Mouse (Mus musculus) thymus, postnatal 10 days (tissue): ENCODE data around the gene Atp1a2.

Source experiments
- DNase-seq, 2 experiments: peaks; one replicate each; pipeline ENCODE4 v3.0.0; 2021; ENCODE audit warnings: low spot score in 2 of 2

Atp1a2 gene

GRCm38 (mm10) chr1:172305153-172305552, 7.3 kb upstream of the Atp1a2 start:
- DNase-seq: no peak

DNA sequence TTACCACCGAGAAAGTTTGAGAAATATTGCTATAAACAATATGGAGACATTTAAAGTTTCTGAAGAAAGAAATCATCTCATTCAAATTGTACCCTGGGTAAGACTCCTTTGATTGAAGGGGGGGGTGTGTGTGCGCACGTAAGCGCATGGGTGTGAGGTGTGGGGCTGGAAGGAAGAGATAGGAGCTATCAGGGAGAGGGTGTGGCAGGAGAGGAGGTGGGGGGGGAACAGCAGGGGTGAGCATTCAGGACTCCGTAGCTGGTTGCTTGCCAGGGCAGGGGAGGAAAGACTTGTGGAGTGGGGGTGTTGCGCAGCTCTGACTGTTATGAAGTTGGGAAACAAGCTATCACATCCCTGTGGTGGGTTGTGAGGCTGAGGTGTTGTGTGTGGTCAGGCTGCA, 6.6 kb upstream of the Atp1a2 start:
- no peak for DNase-seq

DNA sequence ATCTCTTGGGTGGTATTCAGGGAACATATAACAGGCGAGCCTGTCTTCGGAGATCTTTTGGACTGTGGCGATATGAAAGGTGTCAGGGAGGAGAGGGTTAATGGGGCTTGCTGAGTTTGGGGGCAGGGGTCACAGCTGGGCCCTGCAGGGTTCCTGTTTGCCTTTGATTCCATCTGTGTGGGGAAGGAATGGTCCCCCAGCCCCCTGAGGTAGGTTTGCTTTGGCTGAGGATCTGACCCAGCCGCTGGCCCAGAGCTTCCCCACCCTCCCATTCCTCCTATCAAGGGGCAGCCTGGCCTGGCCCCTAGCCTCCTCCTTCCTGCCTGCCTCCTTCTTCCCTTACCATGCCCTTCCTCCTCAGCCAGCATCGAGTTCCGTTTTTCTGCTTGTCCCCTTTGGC, 5.0 kb upstream of the Atp1a2 start:
- no peak for DNase-seq

DNA sequence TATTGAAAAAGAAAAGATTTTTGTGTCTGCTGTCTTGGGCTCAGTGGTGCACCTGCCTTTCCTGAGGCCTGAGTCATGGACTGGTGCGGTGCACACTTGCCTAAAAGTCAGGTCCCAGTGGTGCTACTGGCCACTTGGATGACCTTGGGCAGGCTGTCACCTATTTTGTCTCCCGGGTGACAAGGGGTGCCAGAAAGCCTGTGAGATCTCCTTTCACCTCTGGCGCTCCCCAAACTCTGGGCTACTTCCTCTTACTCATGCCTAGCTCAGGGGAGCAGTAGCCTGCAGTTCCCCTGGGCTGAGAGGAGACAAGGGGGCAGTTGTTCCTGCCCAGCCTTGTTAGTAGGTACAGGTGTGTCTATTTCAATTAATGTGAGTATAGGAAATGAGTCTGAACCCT, 4.4 kb upstream of the Atp1a2 start:
- no peak for DNase-seq

GRCm38 (mm10) chr1:172301180-172301579, 3.3 kb upstream of the Atp1a2 start:
- no peak for DNase-seq

- no peak for DNase-seq
Observed at GRCm38 (mm10) chr1:172300247-172300646, 2.4 kb upstream of the Atp1a2 start.

GRCm38 (mm10) chr1:172299528-172299927, 1.7 kb upstream of the Atp1a2 start:
- no peak for DNase-seq

- DNase-seq: no peak
Observed at GRCm38 (mm10) chr1:172296816-172297510, 901 bp downstream of the Atp1a2 start.

- no peak for DNase-seq
Observed at GRCm38 (mm10) chr1:172295751-172296197, 2.1 kb downstream of the Atp1a2 start.

DNA sequence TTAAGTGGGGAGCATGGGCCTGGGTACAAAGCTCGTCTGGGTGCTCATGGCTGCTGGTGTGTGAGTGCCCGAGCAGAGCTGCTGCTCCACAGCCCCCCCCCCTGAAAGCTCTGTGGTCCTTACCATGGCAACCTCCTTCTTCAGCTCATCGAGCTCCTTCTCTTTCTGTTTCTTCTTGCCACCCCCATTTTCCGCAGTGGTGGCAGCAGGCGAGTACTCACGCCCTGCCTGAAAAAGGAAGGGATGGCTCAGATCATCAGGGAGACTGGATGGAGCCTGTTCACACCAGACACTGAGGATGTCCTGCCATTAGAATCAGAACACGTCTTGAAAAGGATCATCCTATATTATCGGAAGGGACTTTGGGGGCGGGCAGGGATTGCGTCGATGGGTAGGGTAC, 4.4 kb downstream of the Atp1a2 start:
- DNase-seq: no peak

GRCm38 (mm10) chr1:172292880-172293279, 5.0 kb downstream of the Atp1a2 start:
- no peak for DNase-seq

DNA sequence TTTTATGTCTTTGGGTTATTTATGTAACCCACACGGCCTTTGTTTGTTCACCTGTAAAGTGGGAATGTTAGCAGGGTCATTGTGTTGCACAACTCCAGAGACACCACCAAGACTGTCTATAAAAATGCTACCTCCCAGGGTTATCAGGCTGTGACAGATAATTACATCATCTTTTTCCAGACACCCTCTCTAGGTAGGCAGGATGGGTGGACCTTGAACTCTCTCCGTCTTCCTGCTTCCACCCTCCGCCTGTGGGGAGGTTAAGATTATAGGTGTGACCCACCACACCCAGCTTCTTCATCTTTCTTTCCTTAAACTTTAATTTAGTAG, 8.3 kb downstream of the Atp1a2 start:
- DNase-seq: no peak

DNA sequence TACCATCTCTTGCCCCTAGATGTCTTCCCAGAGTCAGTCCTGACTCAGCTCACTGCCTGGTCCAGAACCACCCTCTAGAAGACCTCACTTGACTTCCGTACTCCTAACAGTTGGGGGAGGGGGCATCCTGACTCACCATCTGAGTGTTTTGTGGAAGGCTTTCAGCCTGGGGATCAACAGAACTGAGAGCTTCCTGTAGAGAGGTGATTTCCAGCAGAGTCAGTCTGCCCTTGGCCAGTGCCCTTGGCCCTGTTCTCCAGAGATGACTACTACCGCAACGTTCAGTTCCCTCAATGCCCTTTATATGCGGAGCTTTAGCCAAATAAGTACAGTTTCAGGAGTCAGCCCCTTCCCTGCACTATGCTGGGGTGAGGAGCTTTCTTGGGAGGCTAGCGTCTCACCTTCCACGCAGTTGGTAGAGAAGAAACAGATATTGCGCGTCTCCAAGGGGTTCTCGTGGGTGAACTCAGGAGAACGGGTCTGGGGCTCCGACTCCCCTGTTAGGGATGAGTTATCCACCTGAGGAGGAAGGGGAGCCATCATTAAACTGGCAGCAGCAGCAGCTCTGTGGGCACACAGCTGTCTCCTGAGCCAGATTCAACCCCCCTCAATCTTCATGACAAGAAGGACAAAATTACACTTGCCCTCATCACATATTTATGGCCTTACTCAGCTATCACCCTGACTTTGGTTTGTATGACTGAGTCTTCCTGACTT, 8.8 kb downstream of the Atp1a2 start:
- DNase-seq: no peak

- DNase-seq: no peak
Observed at GRCm38 (mm10) chr1:172286740-172287139, 11.1 kb downstream of the Atp1a2 start.

GRCm38 (mm10) chr1:172284221-172284620, 13.6 kb downstream of the Atp1a2 start:
- DNase-seq: no peak

- no peak for DNase-seq
Observed at GRCm38 (mm10) chr1:172283073-172283472, 14.8 kb downstream of the Atp1a2 start.

DNA sequence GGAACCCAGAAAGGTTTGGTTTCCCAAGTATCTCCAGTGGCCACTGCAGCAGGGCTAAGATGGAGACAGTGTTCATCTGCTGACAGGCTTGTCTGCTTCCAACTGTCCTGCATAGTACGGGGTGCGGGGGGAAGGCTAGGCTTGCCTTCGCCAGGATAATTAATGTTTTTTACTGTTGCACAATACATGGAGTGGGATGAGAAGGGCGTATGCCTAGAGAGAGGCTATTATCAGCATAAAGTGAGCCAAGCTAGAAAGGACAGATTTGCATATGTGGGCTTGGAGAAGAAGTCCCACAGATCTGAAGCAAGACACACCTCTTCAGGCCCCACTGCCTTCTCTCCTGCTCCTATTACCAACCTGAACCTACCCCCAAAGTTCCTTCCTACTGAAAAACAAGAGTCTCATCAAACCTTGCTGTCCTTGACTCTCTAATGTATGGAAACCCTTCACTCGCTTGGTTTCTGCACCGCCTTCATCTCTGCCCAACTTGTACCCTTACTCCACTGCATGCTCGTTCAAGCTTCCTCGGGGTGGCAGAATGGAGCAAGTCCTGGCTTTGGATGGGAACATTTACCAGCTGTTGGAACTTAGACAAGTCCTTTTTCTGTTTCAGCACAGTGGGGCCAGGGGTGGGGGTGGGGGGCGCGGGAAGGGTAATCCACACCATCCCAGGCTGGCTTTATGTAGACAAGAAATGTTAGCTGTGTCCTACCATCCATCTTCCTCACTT, 16.2 kb downstream of the Atp1a2 start:
- DNase-seq: no peak

- DNase-seq: no peak
Observed at GRCm38 (mm10) chr1:172279768-172280509, 17.9 kb downstream of the Atp1a2 start.

DNA sequence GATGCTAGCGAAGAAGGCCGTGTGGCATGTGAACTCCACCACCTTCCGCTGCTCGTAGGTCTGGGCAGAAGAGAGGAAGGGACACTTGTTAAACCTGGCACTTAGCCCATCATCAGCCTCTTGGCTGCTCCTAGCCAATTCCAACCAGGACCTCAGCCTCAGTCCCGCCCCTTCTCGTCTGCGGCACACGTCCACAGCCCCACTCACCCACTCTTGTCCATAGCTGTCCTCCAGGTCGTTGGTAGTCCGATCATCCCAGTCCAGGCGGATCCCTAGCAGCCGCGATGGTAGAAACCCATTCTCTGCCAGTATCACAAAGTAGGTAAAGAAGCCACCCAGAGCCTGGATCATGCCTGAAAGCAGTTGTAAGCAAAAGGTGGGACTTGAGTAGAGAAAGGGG, 19.5 kb downstream of the Atp1a2 start:
- DNase-seq: no peak

DNA sequence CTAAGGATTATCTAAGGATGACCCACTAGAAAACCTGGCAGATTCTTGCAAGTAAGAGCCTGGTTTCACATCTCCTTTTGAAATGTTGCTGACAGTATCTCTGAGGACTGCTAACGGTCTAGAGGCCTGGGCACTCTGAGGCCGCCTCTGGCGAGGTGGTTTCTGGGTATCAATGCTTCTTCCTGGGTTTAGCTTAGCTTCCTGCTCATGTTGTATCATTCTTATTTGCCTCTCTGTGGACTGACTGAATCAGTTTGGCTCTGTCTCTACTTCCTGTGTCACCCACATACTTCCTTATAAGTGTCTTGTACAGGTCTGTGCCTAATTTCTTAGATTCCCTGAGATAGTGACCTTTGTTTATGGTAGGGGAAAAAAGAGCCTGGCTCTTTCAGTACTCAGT, 20.7 kb downstream of the Atp1a2 start:
- DNase-seq: no peak

DNA sequence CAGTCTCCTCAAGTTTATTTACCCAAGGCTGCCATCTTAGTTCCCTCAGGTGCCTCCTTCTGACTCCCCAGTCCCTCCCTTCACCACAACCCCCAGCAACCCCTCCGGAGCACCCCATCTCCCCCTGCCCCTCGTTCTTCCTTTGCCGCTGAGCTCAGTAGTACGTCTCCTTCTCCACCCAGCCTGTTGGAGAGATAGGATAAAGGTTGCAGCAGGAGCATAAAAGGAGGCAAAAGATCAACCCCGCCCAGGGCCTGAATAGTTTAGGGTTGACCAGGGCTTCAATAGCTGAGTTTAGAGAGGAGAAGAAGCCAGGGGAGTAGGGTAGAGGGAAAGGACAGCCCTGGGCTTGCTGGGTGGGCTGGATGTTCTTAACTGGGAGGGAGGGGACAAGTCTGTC, 23.3 kb downstream of the Atp1a2 start:
- DNase-seq: no peak

GRCm38 (mm10) chr1:172274116-172274515, 23.7 kb downstream of the Atp1a2 start:
- no peak for DNase-seq
